10 mouse cellular contexts compared by ENCODE assay signal in the genomic region with DNA sequence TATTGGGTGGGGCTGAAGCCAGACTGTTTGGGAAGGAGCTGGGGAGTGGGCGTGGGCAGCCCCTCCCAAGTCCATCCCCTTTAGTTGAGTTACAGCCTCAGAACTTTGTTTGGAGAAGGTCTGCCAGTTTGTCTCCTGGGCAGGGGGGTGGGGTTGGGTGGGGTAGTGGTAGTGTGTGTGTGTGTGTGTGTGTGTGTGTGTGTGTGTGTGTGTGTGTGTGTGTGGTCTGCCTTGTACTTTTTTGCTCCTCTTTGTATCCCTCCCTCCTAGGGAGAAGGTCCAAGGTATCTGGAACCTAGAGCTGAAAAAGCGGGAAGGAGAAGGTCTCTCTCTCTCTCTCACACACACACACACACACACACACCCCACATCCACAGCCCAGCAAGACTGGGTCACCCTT. TPM values are rescaled to one million over a fixed set of nuclear protein-coding genes. Genes with fewer than 3 reads are reported as not detected.
A peak's percentile ranks its signal among the peaks of the same experiment; 100 is the strongest.
DNase-seq lines count a peak whose midpoint lies in the region; ATAC-seq and TF ChIP-seq lines count a peak whose summit lies in the region.
"Had no signal": no experiment of that assay in that cellular context is flagged by ENCODE, and none has a peak within 500 bp of the region (broad histone marks: within the 10 kb centered on the region; RNA-seq: fewer than 3 reads in every experiment).

A gene (minus strand): TSS at position 101 of the 400 bp plus-strand sequence.

- 43% methylated on average over 2 of the region's 2 CpGs for WGBS in embryonic facial prominence, embryonic 14.5 days
- WGBS in intestine, embryonic 16.5 days = 36% methylated on average over 2 of the region's 2 CpGs
- 38% methylated on average over 1 of the region's 2 CpGs for WGBS in neural tube, embryonic 12.5 days

- H3K27me3 ChIP-seq in embryonic facial prominence, embryonic 14.5 days (replicated peaks; ENCODE audit: control insufficient read depth, insufficient read depth, low read length) = peaks cover 34% of the 10 kb centered on the region
- H3K27me3 ChIP-seq in intestine, embryonic 16.5 days (replicated peaks; ENCODE audit: control insufficient read depth, insufficient read depth, low read length) = peaks cover 17% of the 10 kb centered on the region
- peaks cover 45% of the 10 kb centered on the region for H3K27me3 ChIP-seq in neural tube, embryonic 12.5 days (replicated peaks)

- peak within 1 kb of the TSS; percentile 60 for H3K4me3 ChIP-seq in layer of hippocampus, adult 2 months
- H3K4me3 ChIP-seq in embryonic facial prominence, embryonic 14.5 days (ENCODE audit: low read depth, low read length) = peak within 1 kb of the TSS; percentile 31
- H3K4me3 ChIP-seq in intestine, embryonic 16.5 days (ENCODE audit: low read length) = peak within 1 kb of the TSS; percentile 39
- H3K4me3 ChIP-seq in neural tube, embryonic 12.5 days = peak within 1 kb of the TSS; percentile 19; the same call in 1 of the 2 replicates

- ATAC-seq in embryonic facial prominence, embryonic 14.5 days (ENCODE audit: low read depth) = no peak
- no peak for ATAC-seq in intestine, embryonic 16.5 days
- no peak for ATAC-seq in neural tube, embryonic 12.5 days (ENCODE audit: low FRiP score, low read depth)

- H3K4me2 ChIP-seq in embryonic facial prominence, embryonic 14.5 days (ENCODE audit: low read depth, low read length) = peak within 1 kb of the TSS; percentile 57
- H3K4me2 ChIP-seq in intestine, embryonic 16.5 days (ENCODE audit: low read depth, low read length) = peak within 1 kb of the TSS; percentile 78
- peak within 1 kb of the TSS; percentile 66 for H3K4me2 ChIP-seq in neural tube, embryonic 12.5 days (replicated peaks)

- H3K27ac ChIP-seq in layer of hippocampus, adult 2 months = peak within 1 kb of the TSS; percentile 76; the same call in 1 of the 2 replicates
- H3K27ac ChIP-seq in embryonic facial prominence, embryonic 14.5 days (replicated peaks; ENCODE audit: low read depth, low read length) = no peak within 1 kb of the TSS
- no peak within 1 kb of the TSS for H3K27ac ChIP-seq in intestine, embryonic 16.5 days (ENCODE audit: low read length)
- no peak within 1 kb of the TSS for H3K27ac ChIP-seq in neural tube, embryonic 12.5 days

- H3K9ac ChIP-seq in embryonic facial prominence, embryonic 14.5 days (ENCODE audit: low read depth, low read length) = peak within 1 kb of the TSS; percentile 48
- H3K9ac ChIP-seq in intestine, embryonic 16.5 days (ENCODE audit: low read depth, low read length) = peak within 1 kb of the TSS; percentile 55
- peak within 1 kb of the TSS; percentile 42; the same call in 1 of the 2 replicates for H3K9ac ChIP-seq in neural tube, embryonic 12.5 days

- no peaks in the 10 kb centered on the region; the same call in 1 of the 2 replicates for H3K4me1 ChIP-seq in embryonic facial prominence, embryonic 14.5 days (ENCODE audit: control insufficient read depth, insufficient read depth, low read length)
- no peaks in the 10 kb centered on the region for H3K4me1 ChIP-seq in intestine, embryonic 16.5 days (ENCODE audit: control insufficient read depth, insufficient read depth, low read length)
- H3K4me1 ChIP-seq in neural tube, embryonic 12.5 days = peaks cover 7% of the 10 kb centered on the region; the same call in 1 of the 2 replicates

- DNase-seq in layer of hippocampus, adult 2 months (ENCODE audit: low spot score in 2 of 2) = no peak
- no peak for DNase-seq in layer of hippocampus, adult 9-10 months (ENCODE audit: low spot score)
- no peak for DNase-seq in embryonic facial prominence, embryonic 14.5 days (ENCODE audit: low spot score)
- DNase-seq in thymus, postnatal 4 days = no peak
- DNase-seq in kidney, postnatal 10 days = no peak
- DNase-seq in right cerebral cortex, adult 18-20 months = no peak
- DNase-seq: cerebellum, postnatal 36 days had no signal

- no peaks in the 10 kb centered on the region for H3K9me3 ChIP-seq in embryonic facial prominence, embryonic 14.5 days (ENCODE audit: control insufficient read depth, low read length)
- no peaks in the 10 kb centered on the region for H3K9me3 ChIP-seq in intestine, embryonic 16.5 days (ENCODE audit: control insufficient read depth, low read length)
- H3K9me3 ChIP-seq in neural tube, embryonic 12.5 days = no peaks in the 10 kb centered on the region

- peaks cover 20% of the 10 kb centered on the region for H3K36me3 ChIP-seq in embryonic facial prominence, embryonic 14.5 days (ENCODE audit: control insufficient read depth, insufficient read depth, low read length)
- 0 out of 2 replicates have a peak, but pooled peaks cover 4% of the 10 kb centered on the region for H3K36me3 ChIP-seq in intestine, embryonic 16.5 days (ENCODE audit: control insufficient read depth, insufficient read depth, low read length)
- peaks cover 25% of the 10 kb centered on the region for H3K36me3 ChIP-seq in neural tube, embryonic 12.5 days

- no peak for TF ChIP-seq CTCF in layer of hippocampus, adult 2 months (conservative IDR thresholded peaks at IDR 0.05)

RNA-seq across cellular contexts. Expression of the gene that starts here (rescaled TPM):
- total RNA-seq in layer of hippocampus, adult 2 months (2021) = not detected
- 0.30 and 0.58 TPM in 2 replicates for polyA plus RNA-seq in embryonic facial prominence, embryonic 14.5 days (2014; fragmentation: Nextera tagmentation; extraction: Ambion mirVana)
- polyA plus RNA-seq in intestine, embryonic 16.5 days (2015; fragmentation: Nextera tagmentation; extraction: Ambion mirVana) = 0.09 and 0.28 TPM in 2 replicates
- not detected in 2 replicates for polyA plus RNA-seq in neural tube, embryonic 12.5 days (2016; fragmentation: Nextera tagmentation; extraction: Ambion mirVana)
- total RNA-seq: layer of hippocampus, postnatal 10 days had no signal
